Mouse (Mus musculus): ENCODE measurements around the gene Sirt6.

The Sirt6 gene

GRCm38 (mm10) chr10:81592631-81593030 lies 35.0 kb downstream of the Sirt6 start:
- DNase-seq, result no peak

- DNase-seq, result no peak
Observed at GRCm38 (mm10) chr10:81591846-81592245, 35.8 kb downstream of the Sirt6 start.

- DNase-seq, result no peak
Observed at GRCm38 (mm10) chr10:81588739-81589138, 38.9 kb downstream of the Sirt6 start.

DNA sequence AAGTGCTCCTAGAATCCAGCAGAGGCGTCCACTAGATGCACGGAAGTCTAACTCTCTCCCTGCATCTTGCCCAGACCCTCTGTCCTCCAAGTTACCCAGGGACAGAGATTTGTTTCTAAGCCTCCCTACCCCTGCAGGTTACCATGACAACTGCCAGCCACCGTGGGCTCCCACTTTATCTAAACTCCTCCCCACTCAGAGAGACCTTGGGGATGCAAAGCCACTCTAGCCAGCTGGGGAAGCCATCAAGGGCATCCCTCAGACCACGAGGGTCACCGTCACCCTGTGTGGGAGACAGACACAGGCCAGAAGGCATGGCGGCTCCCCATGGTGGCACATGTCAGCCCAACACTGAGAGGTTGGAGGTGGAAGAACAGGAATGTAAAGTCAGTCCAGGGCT lies 44.2 kb downstream of the Sirt6 start:
- DNase-seq, result peak in 1 of 2 experiments; percentile 5

DNA sequence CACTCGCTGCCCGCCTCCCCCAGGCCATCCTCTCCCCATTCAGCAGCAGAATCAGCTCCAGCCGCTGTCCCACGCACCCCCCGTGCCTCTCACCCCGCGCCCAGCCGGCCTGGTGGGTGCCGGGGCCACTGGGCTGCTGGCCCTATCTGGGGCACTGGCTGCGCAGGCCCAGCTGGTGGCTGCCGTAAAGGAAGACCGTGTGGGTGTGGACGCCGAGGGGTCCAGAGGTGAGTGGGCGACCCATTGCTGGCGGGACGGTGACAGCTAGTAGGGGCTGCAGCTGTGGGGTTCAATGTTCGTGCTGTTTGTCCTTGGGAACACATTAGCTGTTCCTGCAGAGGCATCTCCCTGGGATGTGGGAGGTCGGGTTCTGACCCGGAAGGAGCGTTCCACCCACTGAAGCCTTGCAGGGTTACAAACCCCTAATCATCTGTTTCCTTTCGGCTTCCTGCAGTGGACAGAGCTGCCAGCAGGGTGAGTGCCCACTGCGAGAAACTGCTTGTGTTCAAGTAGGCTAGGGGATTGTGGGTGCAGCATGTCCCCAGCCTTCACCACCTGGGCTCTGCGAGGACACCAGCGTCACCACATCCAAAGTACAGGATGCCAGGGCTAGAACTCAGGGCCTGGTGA lies 47.0 kb downstream of the Sirt6 start:
- peak; percentile 63 to 77 for DNase-seq

DNA sequence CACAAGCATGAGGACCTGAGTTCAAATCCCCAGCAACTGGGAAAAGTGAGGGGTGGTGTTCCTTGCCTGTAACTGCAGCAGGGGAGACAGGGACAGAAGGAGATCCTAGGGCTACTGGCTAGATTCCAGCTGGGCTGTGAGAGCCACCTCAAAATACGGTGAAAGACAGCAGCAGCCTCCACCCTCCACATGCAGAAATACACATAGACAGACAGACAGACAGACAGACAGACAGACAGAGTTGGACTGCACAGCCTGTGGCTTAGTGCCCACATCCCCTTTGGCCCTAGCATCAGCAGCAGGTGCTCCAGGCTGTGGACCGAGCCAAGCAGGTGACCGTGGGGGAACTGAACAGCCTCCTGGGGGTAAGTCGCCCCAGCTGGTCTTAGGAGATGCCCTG lies 47.6 kb downstream of the Sirt6 start:
- DNase-seq, result no peak

GRCm38 (mm10) chr10:81575695-81576094 lies 51.9 kb downstream of the Sirt6 start:
- peak; percentile 55 to 62 for DNase-seq

DNA sequence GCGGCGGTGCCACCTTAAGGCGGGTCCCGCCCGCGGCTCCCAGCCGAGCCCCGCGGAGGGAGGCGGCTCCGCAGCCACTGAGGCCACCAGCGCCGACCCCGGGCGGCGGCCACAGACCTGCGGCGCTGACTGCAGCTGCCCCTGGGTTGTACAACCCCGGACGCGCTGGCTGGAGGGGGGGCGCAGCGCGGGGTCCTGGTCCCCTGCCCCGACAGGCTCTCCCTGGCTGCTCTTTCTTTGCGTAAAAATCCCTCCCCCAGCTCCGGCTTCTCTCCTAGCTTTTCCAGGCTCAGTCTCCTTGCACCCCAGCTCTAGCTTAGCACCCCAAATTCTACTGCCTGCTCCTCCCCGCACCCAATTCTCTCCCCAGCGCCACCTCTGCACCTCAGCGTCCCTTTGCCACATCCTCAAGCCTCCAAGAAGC lies 52.4 kb downstream of the Sirt6 start:
- DNase-seq, result peak; percentile 67 to 76

- peak in 1 of 2 experiments; percentile 39 for DNase-seq
Observed at GRCm38 (mm10) chr10:81574081-81575056, 53.2 kb downstream of the Sirt6 start, which contains the start of gene Tle2. Gene Tle2 (plus strand): TSS chr10:81574561.

GRCm38 (mm10) chr10:81572975-81573374 lies 54.6 kb downstream of the Sirt6 start:
- peak; percentile 63 to 68 for DNase-seq

- DNase-seq, result peak in 1 of 2 experiments; percentile 22
Observed at GRCm38 (mm10) chr10:81572133-81572671, 55.4 kb downstream of the Sirt6 start.
